Mouse (Mus musculus) C2C12 (cell line): ENCODE data around the gene Trmt2a.

Source experiments
- CTCF ChIP-seq: IDR thresholded peaks from one replicate; pipeline ENCODE4 v1.5.1; 2011; ENCODE audit not compliant: control insufficient read depth, insufficient read depth, insufficient read length
- FOSL1 ChIP-seq: IDR thresholded peaks from one replicate; pipeline ENCODE4 v1.8.0; 2011; ENCODE audit warnings: mild to moderate bottlenecking, low read length; ENCODE audit not compliant: poor library complexity, insufficient read depth, severe bottlenecking
- MYOD1 ChIP-seq: IDR thresholded peaks from one replicate; pipeline ENCODE4 v1.6.1; 2011; ENCODE audit warnings: low read depth; ENCODE audit not compliant: control insufficient read depth, insufficient read length
- MYOG ChIP-seq: IDR thresholded peaks from one replicate; pipeline ENCODE4 v1.6.1; 2011; ENCODE audit not compliant: control insufficient read depth, insufficient read length; ENCODE audit errors: extremely low read depth
- USF1 ChIP-seq: IDR thresholded peaks from one replicate; pipeline ENCODE4 v1.6.1; 2011; ENCODE audit warnings: low read depth, mild to moderate bottlenecking, control low read depth, moderate library complexity

DNA sequence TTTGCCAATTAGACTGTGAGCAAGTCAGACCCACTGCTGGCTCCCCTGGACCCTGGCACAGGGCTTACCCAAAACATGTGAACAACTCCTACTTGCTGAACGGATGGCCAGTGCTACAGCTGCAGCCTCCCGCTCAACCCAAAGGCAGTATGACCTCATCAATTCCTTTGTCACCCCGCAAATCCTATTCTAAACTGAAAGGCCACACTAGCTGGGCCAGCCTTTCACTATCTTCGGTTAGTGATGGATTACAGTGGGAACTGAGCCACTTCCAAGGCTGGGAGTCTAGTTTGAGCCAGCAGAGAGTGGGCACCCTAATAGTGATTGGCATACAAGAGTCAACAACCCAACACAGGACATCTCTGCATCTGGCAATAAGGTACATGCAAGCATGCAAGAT lies 39.7 kb downstream of the Trmt2a start:
- no peak for TF ChIP-seq CTCF
- no peak for TF ChIP-seq MYOG
- no peak for TF ChIP-seq MYOD1
- no peak for TF ChIP-seq USF1
- TF ChIP-seq FOSL1 = no peak
